Mouse (Mus musculus) leukemia stem cell, adult 10-12 weeks (primary cell): ENCODE measurements around the gene Usp34. TPM values are rescaled to one million over a fixed set of nuclear protein-coding genes. Genes with fewer than 3 reads are reported as not detected.

Experiments
- polyA plus RNA-seq: library from polyadenylated mRNA; stranded (reverse); fragments of >175 nt; gene quantifications from 2 replicates; pipeline ENCODE4 v1.2.3, GENCODE M21; 2012; ENCODE audit warnings: low replicate concordance

Gene Usp34
- polyA plus RNA-seq: 0.61 and 1.1 TPM in 2 replicates

GRCm38 (mm10) chr11:23306764-23307565 lies at the start of gene Usp34:
Usp34 (plus strand) TSS chr11:23306895.

GRCm38 (mm10) chr11:23497718-23498509 lies 191.2 kb downstream of the Usp34 start, which contains the start of gene Ahsa2:
Ahsa2 (minus strand) TSS chr11:23498030.

GRCm38 (mm10) chr11:23520473-23521205 lies 213.9 kb downstream of the Usp34 start, which contains the start of gene 1700093K21Rik:
1700093K21Rik (minus strand) TSS chr11:23521155.

Other genes with a start within 250 kb of the Usp34 start
- gene Xpo1, start 50.9 kb upstream of the Usp34 start, polyA plus RNA-seq: 28.5 and 29.0 TPM in 2 replicates
- 8.6 and 12.1 TPM in 2 replicates for gene Ahsa2, start 191.1 kb downstream of the Usp34 start, polyA plus RNA-seq
- not detected in 2 replicates for gene 1700093K21Rik, start 214.3 kb downstream of the Usp34 start, polyA plus RNA-seq